Mouse (Mus musculus) lung, embryonic 15.5 days (tissue): ENCODE results near the gene Epm2a. TPM values are rescaled to one million over a fixed set of nuclear protein-coding genes. Genes with fewer than 3 reads are reported as not detected.

Source experiments
- ATAC-seq: fragments of 200-750 bp; cut with Nextera tagmentation; 2 replicates; pipeline ENCODE4 v1.8.0; 2017; ENCODE audit warnings: moderate number of reproducible peaks, borderline replicate concordance; ENCODE audit not compliant: low FRiP score, low TSS enrichment; ENCODE audit errors: extremely low read depth
- H3K27ac ChIP-seq: fragments of 300-500 bp; sonication (generic); 2 replicates; pipeline ENCODE4 v1.5.1; 2015; ENCODE audit warnings: moderate library complexity, mild to moderate bottlenecking, inconsistent platforms
- H3K27me3 ChIP-seq: fragments of 300-500 bp; sonication (generic); 2 replicates; pipeline ENCODE4 v1.6.1; 2015; ENCODE audit warnings: inconsistent platforms
- H3K36me3 ChIP-seq: fragments of 300-500 bp; sonication (generic); 2 replicates; pipeline ENCODE4 v1.6.1; 2015; ENCODE audit warnings: inconsistent platforms
- H3K4me1 ChIP-seq: fragments of 300-500 bp; sonication (generic); 2 replicates; pipeline ENCODE4 v1.6.1; 2015; ENCODE audit warnings: inconsistent platforms
- H3K4me2 ChIP-seq: fragments of 300-500 bp; sonication (generic); 2 replicates; pipeline ENCODE4 v1.6.1; 2015; ENCODE audit warnings: inconsistent platforms, mild to moderate bottlenecking, moderate library complexity
- H3K4me3 ChIP-seq: fragments of 300-500 bp; sonication (generic); 2 replicates; pipeline ENCODE4 v1.5.1; 2015; ENCODE audit warnings: mild to moderate bottlenecking, inconsistent platforms
- H3K9ac ChIP-seq: fragments of 300-500 bp; sonication (generic); 2 replicates; pipeline ENCODE4 v1.6.1; 2015; ENCODE audit warnings: inconsistent platforms
- H3K9me3 ChIP-seq: fragments of 300-500 bp; sonication (generic); 2 replicates; pipeline ENCODE4 v1.6.1; 2016; ENCODE audit warnings: inconsistent platforms
- WGBS: fragments of 180-500 bp; shearing (Covaris S2); methylation state at CpG from one replicate; pipeline ENCODE4 v1.1.7; 2015; 5-methylcytosine and 5-hydroxymethylcytosine counted together
- polyA plus RNA-seq: library from polyadenylated mRNA; unstranded; fragments of >200 nt; fragmentation: Nextera tagmentation; extraction: Ambion mirVana; gene quantifications from 2 replicates; pipeline ENCODE4 v1.2.1, GENCODE M21; 2015

The Epm2a gene
- polyA plus RNA-seq, 1 experiment from 2014 or later, result 0.62 TPM

GRCm38 (mm10) chr10:11439342-11439741 lies 96.1 kb downstream of the Epm2a start:
- H3K4me3 ChIP-seq, result no peak overlapping the region
- H3K27ac ChIP-seq, result no peak overlapping the region
- no peak overlapping the region for H3K4me2 ChIP-seq
- no peaks in the 10 kb centered on the region for H3K27me3 ChIP-seq
- WGBS, result 87% methylated on average over 6 of the region's 6 CpGs
- H3K9me3 ChIP-seq, result no peaks in the 10 kb centered on the region
- H3K36me3 ChIP-seq, result no peaks in the 10 kb centered on the region
- ATAC-seq, result no peak
- no peak overlapping the region for H3K9ac ChIP-seq
- no peaks in the 10 kb centered on the region for H3K4me1 ChIP-seq

- peak; percentile 74; the same call in 1 of the 2 replicates for ATAC-seq
- Histone ChIP-seq H3K4me3 (no peak overlapping the region), H3K36me3 (no peaks in the 10 kb centered on the region), H3K9ac (no peak overlapping the region), H3K4me2 (peak overlapping the region; percentile 29; the same call in 1 of the 2 replicates), H3K9me3 (no peaks in the 10 kb centered on the region), H3K4me1 (no peaks in the 10 kb centered on the region), H3K27ac (no peak overlapping the region), H3K27me3 (no peaks in the 10 kb centered on the region)
- WGBS, result 26% methylated on average over 23 of the region's 23 CpGs
Observed at GRCm38 (mm10) chr10:11449556-11450305, 106.5 kb downstream of the Epm2a start.

- Histone ChIP-seq H3K4me1 (no peaks in the 10 kb centered on the region), H3K27me3 (no peaks in the 10 kb centered on the region), H3K4me2 (no peak overlapping the region), H3K9me3 (no peaks in the 10 kb centered on the region), H3K27ac (no peak overlapping the region), H3K9ac (no peak overlapping the region), H3K36me3 (no peaks in the 10 kb centered on the region), H3K4me3 (no peak overlapping the region)
- 73% methylated on average over 2 of the region's 2 CpGs for WGBS
- ATAC-seq, result no peak
Observed at GRCm38 (mm10) chr10:11452537-11452936, 109.3 kb downstream of the Epm2a start.

GRCm38 (mm10) chr10:11457445-11457844 lies 114.2 kb downstream of the Epm2a start:
- H3K27ac ChIP-seq, result no peak overlapping the region
- H3K36me3 ChIP-seq, result no peaks in the 10 kb centered on the region
- H3K27me3 ChIP-seq, result no peaks in the 10 kb centered on the region
- 25% methylated on average over 1 of the region's 1 CpGs for WGBS
- no peak overlapping the region for H3K4me2 ChIP-seq
- H3K4me1 ChIP-seq, result no peaks in the 10 kb centered on the region
- no peaks in the 10 kb centered on the region for H3K9me3 ChIP-seq
- ATAC-seq, result no peak
- H3K4me3 ChIP-seq, result no peak overlapping the region
- H3K9ac ChIP-seq, result no peak overlapping the region

- no peak overlapping the region for H3K27ac ChIP-seq
- H3K4me3 ChIP-seq, result no peak overlapping the region
- no peak overlapping the region for H3K9ac ChIP-seq
- H3K9me3 ChIP-seq, result peaks cover 5% of the 10 kb centered on the region; the same call in 1 of the 2 replicates
- H3K4me2 ChIP-seq, result no peak overlapping the region
- H3K36me3 ChIP-seq, result no peaks in the 10 kb centered on the region
- no peaks in the 10 kb centered on the region for H3K27me3 ChIP-seq
- peak; percentile 98 for ATAC-seq
- H3K4me1 ChIP-seq, result no peaks in the 10 kb centered on the region
- 38% methylated on average over 28 of the region's 28 CpGs for WGBS
Observed at GRCm38 (mm10) chr10:11491956-11492355, 148.8 kb downstream of the Epm2a start.

Other genes with a start within 250 kb of the Epm2a start
- 15.5 and 15.6 TPM in 2 replicates for gene Shprh, start 194.0 kb upstream of the Epm2a start, polyA plus RNA-seq
- 33.9 and 36.1 TPM in 2 replicates for gene Fbxo30, start 62.1 kb upstream of the Epm2a start, polyA plus RNA-seq